Mouse (Mus musculus) spleen, adult 2 months (tissue): ENCODE measurements around the gene Jchain. TPM values are rescaled to one million over a fixed set of nuclear protein-coding genes. Genes with fewer than 3 reads are reported as not detected.

Experiments used
- DNase-seq, 2 experiments: peaks; one replicate each; pipeline versions ENCODE4 v3.0.0 to v3.0.0-alpha.2; 2012 to 2021; ENCODE audit warnings: low spot score in 2 of 2, low read depth in 1 of 2
- H3K27ac ChIP-seq: fragments of 200-500 bp; 2 replicates; pipeline ENCODE4 v1.5.1; 2012; ENCODE audit warnings: low read length, inconsistent platforms; ENCODE audit not compliant: insufficient read depth
- H3K27me3 ChIP-seq: fragments of 200-500 bp; 2 replicates; pipeline ENCODE4 v1.6.1; 2012; ENCODE audit warnings: mild to moderate bottlenecking, moderate library complexity, low read length, inconsistent platforms; ENCODE audit not compliant: control insufficient read depth, insufficient read depth
- H3K36me3 ChIP-seq: fragments of 200-500 bp; 2 replicates; pipeline ENCODE4 v1.6.1; 2012; ENCODE audit warnings: mild to moderate bottlenecking, low read length, inconsistent platforms; ENCODE audit not compliant: control insufficient read depth, insufficient read depth
- H3K4me1 ChIP-seq: fragments of 200-500 bp; 2 replicates; pipeline ENCODE4 v1.6.1; 2011; ENCODE audit warnings: inconsistent platforms; ENCODE audit not compliant: control insufficient read depth, insufficient read depth, insufficient read length
- H3K4me3 ChIP-seq: fragments of 200-500 bp; 2 replicates; pipeline ENCODE4 v1.5.1; 2011; ENCODE audit warnings: mild to moderate bottlenecking, inconsistent platforms; ENCODE audit not compliant: insufficient read depth, insufficient read length; ENCODE audit errors: extremely low read depth
- CTCF ChIP-seq: fragments of 200-500 bp; IDR thresholded peaks from 2 replicates; pipeline ENCODE4 v1.5.1; 2011; ENCODE audit warnings: mild to moderate bottlenecking, inconsistent platforms; ENCODE audit not compliant: insufficient read depth, insufficient read length, insufficient replicate concordance; ENCODE audit errors: extremely low read depth
- POLR2A ChIP-seq: fragments of 200-500 bp; IDR thresholded peaks from 2 replicates; pipeline ENCODE4 v1.6.1; 2011; ENCODE audit warnings: low read depth, low read length, inconsistent platforms
- WGBS: fragments of 180-500 bp; shearing (Covaris S2); methylation state at CpG from one replicate; pipeline ENCODE4 v1.1.7; 2018; 5-methylcytosine and 5-hydroxymethylcytosine counted together
- polyA plus RNA-seq: library from polyadenylated mRNA; depleted of rRNA; stranded (reverse); fragments of >200 nt; gene quantifications from 2 replicates; pipeline ENCODE4 v1.2.3, GENCODE M21; 2012

Jchain gene
- polyA plus RNA-seq, 1 experiment, result 383 TPM

GRCm38 (mm10) chr5:88564501-88565147 is 36.9 kb upstream of the Jchain start, which contains the start of gene Rufy3:
Gene Rufy3, plus strand, starts transcription at chr5:88565040.
- H3K27ac ChIP-seq, result peak within 1 kb of the TSS; percentile 90
- peak; percentile 28 to 84 for DNase-seq
- H3K27me3 ChIP-seq, result no peaks in the 10 kb centered on the region
- H3K36me3 ChIP-seq, result no peaks in the 10 kb centered on the region
- WGBS, result 1% methylated on average over 57 of the region's 71 CpGs
- peak within 1 kb of the TSS; percentile 98 for H3K4me3 ChIP-seq
- peaks cover 2% of the 10 kb centered on the region for H3K4me1 ChIP-seq
- TF ChIP-seq POLR2A (peak; percentile 26; the same call in 1 of the 2 replicates), CTCF (peak; percentile 28; the same call in 1 of the 2 replicates)

GRCm38 (mm10) chr5:88562863-88563780 is 35.4 kb upstream of the Jchain start:
- H3K27ac ChIP-seq, result no peak overlapping the region
- TF ChIP-seq CTCF (no peak), POLR2A (no peak)
- no peaks in the 10 kb centered on the region for H3K27me3 ChIP-seq
- no peak overlapping the region for H3K4me3 ChIP-seq
- H3K4me1 ChIP-seq, result peaks cover 2% of the 10 kb centered on the region
- H3K36me3 ChIP-seq, result no peaks in the 10 kb centered on the region
- DNase-seq, result no peak
- 84% methylated on average over 8 of the region's 8 CpGs for WGBS

DNA sequence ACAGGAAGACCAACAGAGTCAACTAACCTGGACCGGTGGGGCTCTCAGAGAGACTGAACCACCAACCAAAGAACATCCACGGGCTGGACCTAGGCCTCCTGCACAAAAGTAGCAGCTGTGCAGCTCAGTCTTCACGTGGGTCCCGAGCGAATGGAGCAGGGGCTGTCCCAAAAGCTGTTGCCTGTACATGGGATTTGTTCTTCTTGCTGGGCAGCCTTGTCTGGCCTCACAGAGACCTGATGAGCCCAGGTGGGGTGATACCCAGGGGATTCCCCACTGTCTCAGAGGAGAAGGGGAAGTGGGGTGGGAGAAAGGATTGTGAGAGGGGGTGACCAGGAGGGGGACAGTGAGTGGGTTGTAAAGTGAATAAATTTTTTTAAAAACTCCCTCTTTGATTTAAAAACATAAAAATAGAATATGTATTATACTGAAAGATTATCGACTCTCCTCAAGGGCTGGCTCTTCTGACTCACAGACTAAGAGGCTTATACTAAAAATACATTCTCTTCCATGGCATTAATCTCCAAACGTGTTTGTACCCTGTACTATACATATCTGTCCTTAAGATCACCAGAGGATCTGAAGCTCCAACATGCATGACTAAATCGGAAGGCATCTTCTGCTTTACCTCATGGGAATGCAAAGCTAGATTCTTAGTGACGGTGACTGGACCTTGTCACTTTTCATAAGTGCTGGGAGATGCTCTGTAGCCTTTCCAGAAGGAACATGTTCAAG is 33.6 kb upstream of the Jchain start:
- WGBS, result 68% methylated on average over 9 of the region's 9 CpGs
- no peak overlapping the region for H3K27ac ChIP-seq
- H3K27me3 ChIP-seq, result no peaks in the 10 kb centered on the region
- H3K36me3 ChIP-seq, result no peaks in the 10 kb centered on the region
- TF ChIP-seq POLR2A (no peak), CTCF (no peak)
- peaks cover 2% of the 10 kb centered on the region; the same call in 1 of the 2 replicates for H3K4me1 ChIP-seq
- H3K4me3 ChIP-seq, result no peak overlapping the region
- DNase-seq, result no peak

- Histone ChIP-seq H3K36me3 (peaks cover 2% of the 10 kb centered on the region; the same call in 1 of the 2 replicates), H3K4me3 (no peak overlapping the region), H3K27me3 (no peaks in the 10 kb centered on the region), H3K27ac (no peak overlapping the region), H3K4me1 (peaks cover 8% of the 10 kb centered on the region; the same call in 1 of the 2 replicates)
- no peak for DNase-seq
- TF ChIP-seq CTCF, result no peak
- no peak for TF ChIP-seq POLR2A
- 62% methylated on average over 1 of the region's 1 CpGs for WGBS
These were observed 31.3 kb upstream of the Jchain start for GRCm38 (mm10) chr5:88558991-88559390.

- H3K27me3 ChIP-seq, result no peaks in the 10 kb centered on the region
- TF ChIP-seq POLR2A, result peak; percentile 82
- TF ChIP-seq CTCF, result peak; percentile 88
- H3K27ac ChIP-seq, result peak within 1 kb of the TSS; percentile 96
- WGBS, result under 1% methylated on average over 76 of the region's 76 CpGs
- H3K4me3 ChIP-seq, result peak within 1 kb of the TSS; percentile 85
- peaks cover 8% of the 10 kb centered on the region; the same call in 1 of the 2 replicates for H3K4me1 ChIP-seq
- peak; percentile 87 to 99 for DNase-seq
- H3K36me3 ChIP-seq, result peaks cover 2% of the 10 kb centered on the region; the same call in 1 of the 2 replicates
These were observed 26.6 kb upstream of the Jchain start, which contains the start of gene Utp3 for GRCm38 (mm10) chr5:88554086-88554886. Gene Utp3, plus strand, starts transcription at chr5:88554462.

DNA sequence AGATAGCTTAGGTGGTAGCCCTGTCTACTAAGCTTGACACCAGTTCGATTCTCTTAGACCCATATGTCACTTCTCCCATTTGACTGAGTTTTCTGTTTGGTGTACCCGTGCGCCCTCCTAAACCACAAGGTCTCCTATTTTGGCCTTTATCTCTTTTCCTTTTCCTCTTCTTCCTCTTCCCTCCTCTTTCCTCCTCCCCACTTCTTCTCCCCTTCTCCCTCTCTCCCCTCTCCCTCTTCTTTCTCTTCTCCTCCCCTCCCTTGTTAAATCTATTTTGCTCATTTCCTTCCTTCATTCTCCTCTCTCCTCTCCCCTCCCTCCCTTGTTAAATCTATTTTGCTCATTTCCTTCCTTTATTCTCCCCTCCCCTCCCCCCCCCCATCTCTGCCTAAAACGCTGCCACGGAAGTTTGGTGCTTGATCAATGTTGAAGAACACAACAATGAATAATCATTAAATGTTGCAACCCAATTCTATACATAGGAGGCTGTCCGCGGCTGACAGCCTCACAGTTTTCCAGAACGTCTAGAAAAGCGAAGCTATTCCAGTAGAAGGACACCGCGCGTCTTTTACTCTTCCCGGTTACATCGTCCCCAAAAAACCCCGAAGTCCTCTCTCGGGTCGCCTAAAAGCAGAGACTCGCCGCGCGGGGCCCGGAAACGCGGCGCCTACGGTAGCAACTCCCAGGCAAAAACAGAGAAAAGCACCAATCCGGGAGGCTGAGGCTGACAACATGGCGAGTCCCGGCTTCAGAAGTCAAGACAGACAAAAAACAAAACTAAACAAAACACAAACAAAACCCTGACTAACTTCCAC is 25.8 kb upstream of the Jchain start:
- H3K27ac ChIP-seq, result peak overlapping the region; percentile 96
- DNase-seq, result no peak
- peaks cover 2% of the 10 kb centered on the region; the same call in 1 of the 2 replicates for H3K36me3 ChIP-seq
- H3K27me3 ChIP-seq, result no peaks in the 10 kb centered on the region
- WGBS, result under 1% methylated on average over 29 of the region's 29 CpGs
- H3K4me3 ChIP-seq, result peak overlapping the region; percentile 85
- peaks cover 8% of the 10 kb centered on the region; the same call in 1 of the 2 replicates for H3K4me1 ChIP-seq
- TF ChIP-seq CTCF (no peak), POLR2A (no peak)
